Mouse (Mus musculus): ENCODE data around the gene Prrx1.

- TF ChIP-seq CTCF (IDR thresholded peaks at IDR 0.05; ENCODE audit: borderline replicate concordance, extremely low read depth, insufficient read depth, insufficient read length): no peak
- TF ChIP-seq POLR2A (IDR thresholded peaks at IDR 0.05; ENCODE audit: borderline replicate concordance, extremely low read depth, insufficient read depth, insufficient read length, poor library complexity, severe bottlenecking): no peak
Observed at GRCm38 (mm10) chr1:163266853-163267538, 46.5 kb downstream of the Prrx1 start.
